Mouse (Mus musculus) right cerebral cortex, adult 18-20 months (tissue): Measurements from ENCODE around the gene 5730455P16Rik.
"Not testable (repeated sequence)": the region's sequence is repeated elsewhere in the genome, so short reads cannot be mapped to it uniquely, and the experiment has no call there.

ENCODE experiments used
- DNase-seq: peaks from one replicate; pipeline ENCODE4 v3.0.0; 2022; ENCODE audit warnings: mixed read lengths

5730455P16Rik gene

DNA sequence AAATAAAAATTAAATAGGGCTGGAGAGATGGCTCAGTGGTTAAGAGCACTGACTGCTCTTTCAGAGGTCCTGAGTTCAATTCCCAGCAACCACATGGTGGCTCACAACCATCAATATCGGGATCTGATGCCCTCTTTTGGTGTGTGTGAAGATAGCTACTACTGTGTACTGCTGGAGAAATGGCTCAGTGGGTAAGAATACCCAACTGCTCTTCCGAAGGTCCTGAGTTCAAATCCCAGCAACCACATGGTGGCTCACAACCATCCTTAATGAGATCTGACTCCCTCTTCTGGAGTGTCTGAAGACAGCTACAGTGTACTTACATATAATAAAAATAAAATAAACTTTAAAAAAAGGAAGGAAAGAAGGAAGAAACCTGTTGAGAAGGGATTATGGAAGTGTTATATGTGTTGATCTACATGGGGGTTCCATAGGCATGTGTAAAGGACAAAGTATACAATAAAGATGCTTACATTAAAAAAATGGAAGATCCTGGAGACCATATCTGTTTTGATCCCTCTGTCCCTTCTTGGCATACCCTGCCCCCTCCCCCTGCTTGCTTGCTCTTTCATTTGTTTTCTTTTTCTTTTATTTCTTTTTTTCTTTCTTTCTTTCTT lies 726 bp upstream of the 5730455P16Rik start:
- DNase-seq: not testable (repeated sequence)

GRCm38 (mm10) chr11:80376651-80377050 lies 1.2 kb downstream of the 5730455P16Rik start:
- DNase-seq: no peak

- DNase-seq: no peak
Observed at GRCm38 (mm10) chr11:80368949-80369348, 8.9 kb downstream of the 5730455P16Rik start.

DNA sequence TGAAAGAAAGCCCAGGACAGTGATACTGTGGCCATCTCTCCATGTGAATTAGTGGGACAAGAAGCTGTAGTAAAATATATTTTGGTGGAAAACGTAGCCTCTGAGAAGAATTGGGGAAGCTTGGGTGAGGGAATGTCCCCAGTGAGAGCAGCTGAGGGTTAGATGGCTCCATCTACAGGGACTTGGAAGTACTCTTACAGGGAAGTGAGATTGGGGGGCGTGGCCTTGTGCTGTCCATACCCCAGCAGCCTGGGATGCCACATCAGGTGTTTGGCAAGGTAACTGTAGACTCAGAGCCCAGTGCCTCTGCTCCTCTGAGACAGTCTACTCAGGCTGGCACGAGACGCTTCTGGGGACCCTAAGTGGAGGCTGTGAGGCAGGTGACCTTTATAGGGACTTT lies 23.0 kb downstream of the 5730455P16Rik start:
- DNase-seq: no peak

DNA sequence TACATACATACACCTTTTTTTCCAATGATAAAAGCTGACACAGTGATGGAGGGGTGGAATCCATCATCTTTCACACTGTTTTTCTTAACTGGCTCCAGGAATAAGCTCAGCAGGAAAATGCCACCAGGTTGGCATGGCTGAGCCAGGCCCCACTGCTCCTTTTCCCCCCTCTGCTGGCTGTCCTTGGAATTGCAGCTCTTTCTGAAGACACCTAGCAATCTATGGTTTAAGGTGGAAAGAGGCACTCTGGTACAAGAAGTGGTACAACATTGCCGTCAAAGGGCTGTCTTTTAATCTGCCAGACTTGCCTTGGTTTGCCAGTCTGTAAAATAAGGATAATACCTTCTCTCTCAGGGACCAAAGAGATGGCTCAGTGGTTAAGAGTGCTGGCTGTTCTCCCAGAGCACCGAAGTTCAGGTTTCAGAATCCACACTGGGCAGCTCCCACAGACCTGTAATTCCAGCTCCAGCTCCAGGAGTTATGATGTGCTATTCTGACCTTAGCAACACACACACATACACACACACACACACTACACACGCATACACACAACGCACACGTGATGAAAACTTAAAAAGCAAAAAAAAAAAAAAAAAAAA lies 25.9 kb downstream of the 5730455P16Rik start:
- peak; percentile 83 for DNase-seq

GRCm38 (mm10) chr11:80342482-80342881 lies 35.4 kb downstream of the 5730455P16Rik start:
- no peak for DNase-seq

- DNase-seq: no peak
Observed at GRCm38 (mm10) chr11:80336351-80336730, 41.5 kb downstream of the 5730455P16Rik start.

- no peak for DNase-seq
Observed at GRCm38 (mm10) chr11:80335609-80336350, 42.1 kb downstream of the 5730455P16Rik start.

GRCm38 (mm10) chr11:80332709-80333400 lies 45.0 kb downstream of the 5730455P16Rik start:
- peak; percentile 59 for DNase-seq

- DNase-seq: no peak
Observed at GRCm38 (mm10) chr11:80324636-80325035, 53.2 kb downstream of the 5730455P16Rik start.

- no peak for DNase-seq
Observed at GRCm38 (mm10) chr11:80323255-80323654, 54.6 kb downstream of the 5730455P16Rik start.

- DNase-seq: no peak
Observed at GRCm38 (mm10) chr11:80315743-80316639, 61.8 kb downstream of the 5730455P16Rik start.

GRCm38 (mm10) chr11:80313944-80314343 lies 63.9 kb downstream of the 5730455P16Rik start:
- no peak for DNase-seq

- DNase-seq: no peak
Observed at GRCm38 (mm10) chr11:80313462-80313861, 64.4 kb downstream of the 5730455P16Rik start.

DNA sequence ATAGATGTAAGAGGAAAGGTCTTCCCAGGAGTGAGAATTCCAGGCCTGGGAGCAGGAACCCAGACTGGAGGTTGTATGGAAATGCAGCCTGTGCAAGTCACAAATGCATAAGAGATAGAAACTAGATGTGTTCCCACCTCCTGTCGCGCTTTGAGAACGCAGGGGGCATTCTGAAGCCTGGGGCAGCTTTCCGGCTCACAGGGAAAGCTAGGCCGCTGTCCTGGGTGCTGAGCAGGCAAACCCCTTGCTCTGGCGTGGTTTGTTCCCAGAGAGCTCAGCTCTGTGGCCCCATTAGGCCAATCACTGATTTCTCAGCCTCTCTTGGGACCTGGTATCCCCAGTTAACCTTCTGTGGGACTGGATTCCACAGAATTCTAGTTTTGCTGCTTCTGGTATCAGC lies 65.3 kb downstream of the 5730455P16Rik start:
- DNase-seq: no peak

DNA sequence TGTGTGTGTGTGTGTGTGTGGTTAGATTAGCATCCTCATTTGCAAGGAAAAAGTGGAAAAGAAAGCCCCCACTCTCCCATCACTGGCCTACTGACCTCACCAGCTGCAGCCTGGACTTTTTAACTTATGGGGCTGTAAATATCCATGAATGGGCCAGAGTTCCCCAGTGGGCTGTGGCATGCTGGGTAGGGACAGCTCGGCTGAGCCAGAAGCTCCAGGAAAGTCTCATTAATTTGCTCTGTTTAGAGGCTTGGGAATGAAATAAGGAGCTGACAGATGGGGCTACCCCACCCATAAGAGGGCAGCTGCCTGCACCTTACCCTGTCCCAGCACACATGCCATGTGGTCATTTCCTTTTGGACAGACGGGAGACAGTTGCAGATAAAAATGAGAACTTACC lies 65.8 kb downstream of the 5730455P16Rik start:
- DNase-seq: no peak

DNA sequence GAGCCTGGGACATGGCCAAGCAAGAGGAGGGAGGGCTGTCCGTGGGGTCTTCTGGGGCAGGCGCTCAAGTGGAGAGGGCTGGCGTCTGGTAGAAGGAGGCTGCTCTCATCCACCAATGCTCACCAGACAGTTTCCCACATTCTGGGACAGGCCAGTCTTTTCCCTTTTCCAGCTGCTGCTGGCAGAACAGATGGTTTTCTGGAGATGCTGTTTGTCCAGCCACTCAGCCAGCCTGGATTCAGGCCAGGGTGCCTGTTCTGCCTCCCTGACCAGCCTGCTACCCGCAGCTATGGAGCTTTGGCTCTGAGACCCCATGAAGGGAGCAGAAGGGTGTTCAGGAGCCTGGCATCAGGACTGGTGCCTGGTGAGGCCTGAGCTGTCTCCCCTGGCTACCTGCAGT lies 66.6 kb downstream of the 5730455P16Rik start:
- no peak for DNase-seq
